Mouse (Mus musculus) urinary bladder, adult 2 months (tissue): ENCODE data around the gene Ebf1. TPM values are rescaled to one million over a fixed set of nuclear protein-coding genes. Genes with fewer than 3 reads are reported as not detected.

Experiments
- DNase-seq: peaks from one replicate; pipeline ENCODE4 v3.0.0; 2022; ENCODE audit warnings: low spot score
- polyA plus RNA-seq: library from polyadenylated mRNA; depleted of rRNA; stranded (reverse); fragments of >200 nt; gene quantifications from 2 replicates; pipeline ENCODE4 v1.2.3, GENCODE M21; 2012

Gene Ebf1
- polyA plus RNA-seq, 1 experiment: 9.6 TPM

GRCm38 (mm10) chr11:44661875-44662274, 44.8 kb downstream of the Ebf1 start:
- no peak for DNase-seq

GRCm38 (mm10) chr11:44663609-44664141, 46.6 kb downstream of the Ebf1 start:
- DNase-seq: no peak

GRCm38 (mm10) chr11:44665156-44665682, 48.1 kb downstream of the Ebf1 start:
- no peak for DNase-seq

- no peak for DNase-seq
Measured at GRCm38 (mm10) chr11:44665741-44666531, 48.8 kb downstream of the Ebf1 start.

GRCm38 (mm10) chr11:44666741-44667140, 49.6 kb downstream of the Ebf1 start:
- DNase-seq: no peak

GRCm38 (mm10) chr11:44681306-44681705, 64.2 kb downstream of the Ebf1 start:
- DNase-seq: no peak

- DNase-seq: no peak
Measured at GRCm38 (mm10) chr11:44681995-44682394, 64.9 kb downstream of the Ebf1 start.

- DNase-seq: no peak
Measured at GRCm38 (mm10) chr11:44682703-44683539, 65.8 kb downstream of the Ebf1 start.

GRCm38 (mm10) chr11:44684486-44685076, 67.5 kb downstream of the Ebf1 start:
- no peak for DNase-seq

GRCm38 (mm10) chr11:44685129-44685528, 68.0 kb downstream of the Ebf1 start:
- no peak for DNase-seq

- no peak for DNase-seq
Measured at GRCm38 (mm10) chr11:44685911-44686361, 68.8 kb downstream of the Ebf1 start.

GRCm38 (mm10) chr11:44686378-44686777, 69.3 kb downstream of the Ebf1 start:
- no peak for DNase-seq

GRCm38 (mm10) chr11:44688542-44688941, 71.4 kb downstream of the Ebf1 start:
- DNase-seq: no peak

GRCm38 (mm10) chr11:44689571-44690264, 72.6 kb downstream of the Ebf1 start:
- DNase-seq: no peak

- DNase-seq: no peak
Measured at GRCm38 (mm10) chr11:44690265-44690572, 73.1 kb downstream of the Ebf1 start.

- no peak for DNase-seq
Measured at GRCm38 (mm10) chr11:44695416-44695815, 78.3 kb downstream of the Ebf1 start.

GRCm38 (mm10) chr11:44696539-44697201, 79.6 kb downstream of the Ebf1 start:
- DNase-seq: no peak

GRCm38 (mm10) chr11:44700181-44700580, 83.1 kb downstream of the Ebf1 start:
- DNase-seq: no peak

GRCm38 (mm10) chr11:44701221-44701810, 84.2 kb downstream of the Ebf1 start:
- no peak for DNase-seq

- DNase-seq: no peak
Measured at GRCm38 (mm10) chr11:44701864-44702263, 84.7 kb downstream of the Ebf1 start.
